8 mouse cellular contexts compared by ENCODE assay signal in genomic region chr8:13254019-13254418, GRCm38 (mm10). TPM values are rescaled to one million over a fixed set of nuclear protein-coding genes. Genes with fewer than 3 reads are reported as not detected.
DNase-seq lines count a peak whose midpoint lies in the region; ATAC-seq and TF ChIP-seq lines count a peak whose summit lies in the region.

Gene Adprhl1 (minus strand): TSS chr8:13254162.

- peak; percentile 22 for DNase-seq in MEL-GATA-1-ER (ENCODE audit: extremely low read depth, low read depth)
- DNase-seq in cerebellum, adult 18-20 months = peak; percentile 69 to 70
- peak; percentile 62 for DNase-seq in forebrain, postnatal 0 days
- DNase-seq in heart, postnatal 36 days = peak; percentile 69 to 74
- DNase-seq in layer of hippocampus, adult 8-10 months (ENCODE audit: low spot score in 2 of 2) = peak; percentile 65 to 79
- DNase-seq in ovary, postnatal 14 days (ENCODE audit: low spot score) = peak; percentile 63
- peak; percentile 21 to 70 for DNase-seq in thymus, postnatal 10 days (ENCODE audit: low spot score in 2 of 2)

- intact Hi-C loops in heart, postnatal 36 days (cut with DNase I) = loop anchor here (5.0 kb wide), 1 partner anchor 42 kb away; no protein-coding TSS in a partner anchor

- H3K9ac ChIP-seq in forebrain, postnatal 0 days = no peak within 1 kb of the TSS
- no peak within 1 kb of the TSS for H3K9ac ChIP-seq in lung, embryonic 16.5 days (ENCODE audit: low read length)

- H3K9me3 ChIP-seq in forebrain, postnatal 0 days (ENCODE audit: low read length) = no peaks in the 10 kb centered on the region
- H3K9me3 ChIP-seq in lung, embryonic 16.5 days (ENCODE audit: control insufficient read depth, low read length) = no peaks in the 10 kb centered on the region

- ATAC-seq in forebrain, postnatal 0 days = peak; percentile 90
- ATAC-seq in lung, embryonic 16.5 days (ENCODE audit: low read depth) = peak; percentile 77

- no peaks in the 10 kb centered on the region for H3K4me1 ChIP-seq in forebrain, postnatal 0 days (ENCODE audit: insufficient read depth)
- H3K4me1 ChIP-seq in lung, embryonic 16.5 days (replicated peaks; ENCODE audit: control insufficient read depth, insufficient read depth, low read length) = no peaks in the 10 kb centered on the region

- H3K4me2 ChIP-seq in forebrain, postnatal 0 days (ENCODE audit: low read depth) = no peak within 1 kb of the TSS
- no peak within 1 kb of the TSS for H3K4me2 ChIP-seq in lung, embryonic 16.5 days (ENCODE audit: low read depth, low read length)

- H3K36me3 ChIP-seq in forebrain, postnatal 0 days (ENCODE audit: insufficient read depth) = peaks cover 34% of the 10 kb centered on the region
- H3K36me3 ChIP-seq in lung, embryonic 16.5 days (ENCODE audit: control insufficient read depth, insufficient read depth, low read length) = peaks cover 6% of the 10 kb centered on the region

- no peak within 1 kb of the TSS for H3K4me3 ChIP-seq in forebrain, postnatal 0 days (ENCODE audit: low read depth, low read length)
- no peak within 1 kb of the TSS for H3K4me3 ChIP-seq in lung, embryonic 16.5 days (ENCODE audit: low read length)

- TF ChIP-seq CTCF in forebrain, postnatal 0 days (IDR thresholded peaks at IDR 0.05; ENCODE audit: low read depth) = peak; percentile 76

- WGBS in forebrain, postnatal 0 days = 38% methylated on average over 8 of the region's 8 CpGs
- 28% methylated on average over 8 of the region's 8 CpGs for WGBS in lung, embryonic 16.5 days

- H3K27me3 ChIP-seq in forebrain, postnatal 0 days (ENCODE audit: insufficient read depth, low read length) = no peaks in the 10 kb centered on the region
- H3K27me3 ChIP-seq in lung, embryonic 16.5 days (ENCODE audit: control insufficient read depth, insufficient read depth, low read depth, low read length) = no peaks in the 10 kb centered on the region

- H3K27ac ChIP-seq in forebrain, postnatal 0 days (ENCODE audit: low read depth, low read length) = no peak within 1 kb of the TSS
- H3K27ac ChIP-seq in lung, embryonic 16.5 days (ENCODE audit: low read length) = no peak within 1 kb of the TSS

RNA-seq across cellular contexts. Expression of gene Adprhl1, which starts in this region (rescaled TPM):
- total RNA-seq in forebrain, postnatal 0 days (2014; rRNA removed) = 0.67 and 1.2 TPM in 2 replicates
- polyA plus RNA-seq in forebrain, postnatal 0 days (2015; fragmentation: Nextera tagmentation; extraction: Ambion mirVana) = not detected in 2 replicates
- 100 to 1,000 TPM; 573 to 582 TPM for total RNA-seq in heart, postnatal 36 days (2021)
- 1 to 10 TPM in 2 of 4 experiments, under 1 TPM in 2; 0.59 to 1.3 (median 1.0) TPM for total RNA-seq in layer of hippocampus, adult 8-10 months (2022)
- 5.7 and 6.3 TPM in 2 replicates for polyA plus RNA-seq in lung, embryonic 16.5 days (2015; fragmentation: Nextera tagmentation; extraction: Ambion mirVana)

Comparison
In these comparisons a context has a peak if more than half of its experiments do, and no peak if none do; other contexts are left out.
1. RNA of gene Adprhl1 (total RNA-seq): 573 to 582 TPM in heart, postnatal 36 days; 0.59 to 1.3 TPM in layer of hippocampus, adult 8-10 months and 0.67 to 1.2 TPM in forebrain, postnatal 0 days; every median in the first group is over 100 times any median in the second.
2. DNase-seq: peak in every context shown above with its lines; median percentile 72 in layer of hippocampus, adult 8-10 months; 72 in heart, postnatal 36 days; 70 in cerebellum, adult 18-20 months; 63 in ovary, postnatal 14 days; 62 in forebrain, postnatal 0 days; 46 in thymus, postnatal 10 days; 22 in MEL-GATA-1-ER.